Mouse (Mus musculus): ENCODE results near the gene Wee1. TPM values are rescaled to one million over a fixed set of nuclear protein-coding genes. Genes with fewer than 3 reads are reported as not detected.

The Wee1 gene
- 3.5 and 4.1 TPM in 2 replicates for polyA plus RNA-seq (2012; rRNA removed)

DNA sequence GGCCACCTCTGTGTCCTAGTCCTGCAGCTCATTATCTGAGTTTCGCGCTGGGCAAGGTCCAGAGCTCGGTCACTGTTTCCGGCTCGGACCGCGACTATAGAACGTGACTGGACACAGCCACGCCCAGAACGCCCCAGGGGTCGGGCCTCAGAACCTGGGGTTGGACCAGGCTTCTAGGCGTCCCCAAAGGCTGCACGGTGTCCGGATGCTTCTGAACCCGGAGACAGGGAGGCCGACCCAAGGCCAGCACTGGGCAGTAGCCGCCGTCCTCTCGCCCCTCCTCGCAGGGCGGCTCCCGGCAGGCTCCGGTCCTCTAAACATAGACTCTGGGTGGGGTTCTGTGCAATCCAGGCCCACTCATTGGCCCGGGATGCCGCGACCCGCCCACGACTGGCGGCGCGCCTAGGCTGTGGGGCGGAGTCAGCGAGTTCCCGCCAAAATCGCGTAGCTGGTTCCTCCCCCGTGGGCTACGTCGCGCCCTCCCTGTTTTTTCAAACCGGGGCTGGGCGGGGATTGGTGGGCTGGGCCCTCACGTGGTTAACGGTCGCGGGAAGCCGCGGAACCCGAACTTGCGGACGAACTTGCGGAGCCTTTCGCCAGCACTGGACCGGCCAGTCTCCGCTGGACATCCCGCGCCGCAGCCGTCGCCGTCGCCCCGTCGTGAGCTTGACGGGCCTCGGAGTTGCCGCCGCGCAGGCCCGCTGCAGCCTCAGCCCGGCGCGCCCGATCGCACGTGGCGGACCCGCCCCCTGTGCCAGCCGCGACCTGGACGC, at the start of gene Wee1:
TSS of gene Wee1 (plus strand) at position 531 of the 773 bp plus-strand sequence.

Other genes starting within 250 kb of the Wee1 start
- 12.8 and 13.7 TPM in 2 replicates for gene Dennd5a, start 161.6 kb upstream of the Wee1 start, polyA plus RNA-seq (2012; rRNA removed)
- 8.4 and 10.5 TPM in 2 replicates for gene Tmem41b, start 135.1 kb upstream of the Wee1 start, polyA plus RNA-seq (2012; rRNA removed)
- gene Ipo7, start 103.8 kb upstream of the Wee1 start, polyA plus RNA-seq (2012; rRNA removed): 10.1 and 11.2 TPM in 2 replicates
- 4.0 and 4.2 TPM in 2 replicates for gene Zfp143, start 60.8 kb upstream of the Wee1 start, polyA plus RNA-seq (2012; rRNA removed)
- gene Swap70, start 99.7 kb downstream of the Wee1 start, polyA plus RNA-seq (2012; rRNA removed): 5.0 and 5.2 TPM in 2 replicates

Measured in stomach, adult 2 months (tissue).